Mouse (Mus musculus) lung, postnatal 14 days (tissue): Measurements from ENCODE around the gene Git1.

ENCODE experiments used
- DNase-seq: peaks from one replicate; pipeline ENCODE4 v3.0.0; 2021

The Git1 gene

DNA sequence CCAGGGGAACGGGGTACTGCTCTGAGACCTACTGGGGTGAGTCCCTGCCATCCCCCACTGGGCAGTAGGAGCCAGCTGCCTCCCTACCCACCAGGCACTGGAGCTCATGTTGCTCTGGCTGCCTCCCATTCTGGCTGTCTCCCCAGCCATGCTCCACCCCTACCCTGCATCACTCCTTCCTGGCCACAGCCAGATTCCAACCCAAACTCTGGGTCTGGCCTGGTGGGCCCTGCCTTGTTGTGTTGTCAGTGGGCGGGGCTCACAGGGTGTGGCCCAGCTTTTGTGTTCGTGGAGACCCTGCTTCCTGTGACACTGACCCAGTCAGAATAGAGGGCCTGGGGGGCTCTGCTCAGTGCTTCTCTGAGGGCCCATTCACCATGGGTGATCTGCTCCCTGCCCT is 10.1 kb downstream of the Git1 start:
- DNase-seq = peak; percentile 46

GRCm38 (mm10) chr11:77504377-77504776 is 11.0 kb downstream of the Git1 start:
- DNase-seq = no peak

GRCm38 (mm10) chr11:77505291-77505980 is 12.1 kb downstream of the Git1 start:
- DNase-seq = no peak

DNA sequence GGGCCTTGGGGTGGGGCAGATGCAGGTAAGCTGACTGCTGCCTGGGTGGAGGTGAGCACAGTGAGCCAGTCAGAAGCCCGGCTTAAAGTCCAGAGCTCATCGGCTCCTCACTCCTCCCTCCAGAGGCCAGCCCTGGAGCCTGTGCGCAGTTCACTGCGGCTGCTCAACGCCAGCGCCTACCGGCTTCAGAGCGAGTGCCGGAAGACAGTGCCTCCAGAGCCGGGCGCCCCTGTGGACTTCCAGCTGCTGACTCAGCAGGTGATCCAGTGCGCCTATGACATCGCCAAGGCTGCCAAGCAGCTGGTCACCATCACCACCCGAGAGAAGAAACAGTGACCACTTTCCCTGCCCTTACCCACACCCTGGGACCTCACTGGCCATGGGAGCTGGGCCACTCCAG is 12.9 kb downstream of the Git1 start:
- DNase-seq = no peak

GRCm38 (mm10) chr11:77506941-77507340 is 13.6 kb downstream of the Git1 start:
- no peak for DNase-seq

DNA sequence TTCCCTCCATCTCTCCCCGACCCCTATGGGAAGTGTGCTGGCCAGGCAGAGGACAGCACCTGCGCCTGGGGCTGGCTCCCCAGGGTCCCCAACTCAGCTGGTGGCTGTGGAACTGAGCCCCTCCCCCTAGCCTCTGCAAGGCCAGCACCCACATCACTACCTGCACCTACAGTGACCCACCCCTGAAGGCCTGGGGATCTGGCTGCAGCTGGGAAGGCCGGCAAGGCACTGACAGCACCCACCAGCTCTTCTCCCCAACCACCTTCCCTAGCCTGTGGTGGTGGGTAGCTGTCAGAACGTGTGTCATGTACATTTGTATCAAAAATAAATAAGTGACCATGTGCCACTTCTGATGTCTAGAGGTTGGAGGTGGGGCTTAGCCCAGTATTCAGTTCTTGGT is 14.1 kb downstream of the Git1 start:
- no peak for DNase-seq

- peak; percentile 89 for DNase-seq
Measured at GRCm38 (mm10) chr11:77508068-77509021, 15.0 kb downstream of the Git1 start.

DNA sequence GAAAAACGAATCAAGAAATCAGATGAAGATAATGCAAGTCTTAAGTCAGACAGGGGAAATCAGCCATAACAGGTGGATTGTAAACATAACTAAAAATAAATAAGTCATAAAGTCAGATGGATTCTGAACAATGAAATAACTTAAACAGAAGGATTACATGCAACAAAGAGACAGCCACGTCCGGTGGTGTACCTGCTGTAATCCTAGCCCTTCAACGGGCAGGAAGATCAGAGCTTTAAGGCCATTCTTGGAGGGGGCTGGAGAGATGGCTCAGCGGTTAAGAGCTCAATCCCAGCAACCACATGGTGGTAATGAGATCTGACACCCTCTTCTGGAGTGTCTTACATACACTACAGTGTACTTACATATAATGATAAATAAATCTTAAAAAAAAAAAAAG is 18.0 kb downstream of the Git1 start:
- no peak for DNase-seq

GRCm38 (mm10) chr11:77512891-77513810 is 19.8 kb downstream of the Git1 start:
- DNase-seq = peak; percentile 90

- DNase-seq = no peak
Measured at GRCm38 (mm10) chr11:77513811-77514170, 20.4 kb downstream of the Git1 start.

- DNase-seq = no peak
Measured at GRCm38 (mm10) chr11:77514281-77514831, 21.0 kb downstream of the Git1 start.

DNA sequence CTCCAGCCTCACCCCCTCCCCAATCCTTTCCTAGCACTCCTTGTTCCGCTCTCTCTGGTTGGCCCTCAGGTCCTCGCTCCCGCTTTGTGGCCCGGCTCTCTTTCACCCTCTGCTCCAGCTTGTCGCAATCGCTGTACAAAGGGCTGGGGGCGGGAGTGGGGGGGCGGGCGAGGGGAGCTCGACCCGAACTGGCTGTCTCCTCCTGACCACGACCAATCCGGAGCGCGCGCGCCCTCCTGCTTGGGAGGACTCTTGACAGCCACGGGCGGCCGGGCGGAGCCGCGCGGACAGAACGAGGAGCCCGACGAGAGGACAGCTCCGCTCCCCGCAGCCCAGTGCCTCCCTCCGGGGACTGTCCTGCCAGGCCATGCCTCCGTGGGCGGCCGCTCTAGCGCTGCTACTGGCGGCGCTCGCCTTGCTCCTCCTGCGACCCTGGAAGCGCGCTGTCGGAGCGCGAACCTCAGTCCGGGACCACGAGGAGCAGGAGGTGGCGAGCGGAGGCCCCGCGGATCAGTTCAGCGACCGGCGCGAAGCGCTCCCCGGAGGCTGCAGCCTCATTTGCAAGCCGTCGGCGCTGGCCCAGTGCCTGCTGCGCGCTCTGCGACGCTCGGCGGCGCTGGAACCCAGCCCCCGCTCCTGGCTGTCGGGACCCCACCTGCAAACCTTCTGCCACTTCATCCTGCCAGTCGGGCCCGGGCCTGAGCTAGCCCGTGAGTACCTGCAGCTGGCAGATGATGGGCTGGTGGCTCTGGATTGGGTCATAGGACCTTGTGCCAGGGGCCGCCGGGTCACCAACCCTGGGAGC is 21.7 kb downstream of the Git1 start, which contains the start of gene Abhd15:
TSS of gene Abhd15 (plus strand) at position 290 of the 805 bp plus-strand sequence.
- DNase-seq = peak; percentile 86

DNA sequence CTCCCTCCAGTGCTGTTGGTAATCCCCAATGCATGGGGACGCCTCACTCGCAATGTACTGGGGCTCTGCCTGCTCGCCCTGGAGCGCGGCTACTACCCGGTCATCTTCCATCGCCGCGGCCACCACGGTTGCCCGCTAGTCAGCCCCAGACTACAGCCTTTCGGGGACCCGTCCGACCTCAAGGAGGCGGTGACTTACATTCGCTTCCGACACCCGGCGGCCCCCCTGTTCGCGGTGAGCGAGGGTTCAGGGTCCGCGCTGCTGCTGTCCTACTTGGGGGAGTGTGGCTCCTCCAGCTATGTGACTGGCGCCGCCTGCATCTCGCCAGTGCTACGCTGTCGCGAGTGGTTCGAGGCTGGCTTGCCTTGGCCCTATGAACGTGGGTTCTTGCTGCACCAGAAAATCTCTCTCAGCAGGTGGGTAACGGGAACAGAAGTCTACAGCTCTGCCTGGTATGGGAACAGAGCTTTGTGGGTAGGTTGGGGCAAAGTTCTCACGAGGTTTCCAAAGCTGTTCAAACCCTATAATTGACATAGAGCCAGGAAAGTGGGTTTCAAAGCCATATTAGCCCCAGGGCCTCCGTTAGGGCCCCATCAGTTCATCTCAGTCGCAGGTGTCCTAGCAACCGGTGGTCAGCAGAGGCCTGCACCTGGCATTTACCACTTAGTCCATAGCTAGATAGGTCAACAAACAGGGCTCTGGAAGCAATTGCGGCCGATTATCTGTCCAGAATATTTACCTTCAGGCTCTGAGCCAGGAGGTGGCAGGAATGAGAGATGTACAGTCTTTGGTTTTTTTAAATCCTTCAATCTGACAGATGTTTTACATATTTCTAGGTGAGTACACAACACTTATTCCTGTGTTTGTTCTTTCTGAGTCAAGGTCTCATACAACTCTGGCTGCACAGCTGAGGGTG is 22.5 kb downstream of the Git1 start, which contains the start of gene Trp53i13:
TSS of gene Trp53i13 (minus strand) at position 344 of the 916 bp plus-strand sequence.
- DNase-seq = no peak

DNA sequence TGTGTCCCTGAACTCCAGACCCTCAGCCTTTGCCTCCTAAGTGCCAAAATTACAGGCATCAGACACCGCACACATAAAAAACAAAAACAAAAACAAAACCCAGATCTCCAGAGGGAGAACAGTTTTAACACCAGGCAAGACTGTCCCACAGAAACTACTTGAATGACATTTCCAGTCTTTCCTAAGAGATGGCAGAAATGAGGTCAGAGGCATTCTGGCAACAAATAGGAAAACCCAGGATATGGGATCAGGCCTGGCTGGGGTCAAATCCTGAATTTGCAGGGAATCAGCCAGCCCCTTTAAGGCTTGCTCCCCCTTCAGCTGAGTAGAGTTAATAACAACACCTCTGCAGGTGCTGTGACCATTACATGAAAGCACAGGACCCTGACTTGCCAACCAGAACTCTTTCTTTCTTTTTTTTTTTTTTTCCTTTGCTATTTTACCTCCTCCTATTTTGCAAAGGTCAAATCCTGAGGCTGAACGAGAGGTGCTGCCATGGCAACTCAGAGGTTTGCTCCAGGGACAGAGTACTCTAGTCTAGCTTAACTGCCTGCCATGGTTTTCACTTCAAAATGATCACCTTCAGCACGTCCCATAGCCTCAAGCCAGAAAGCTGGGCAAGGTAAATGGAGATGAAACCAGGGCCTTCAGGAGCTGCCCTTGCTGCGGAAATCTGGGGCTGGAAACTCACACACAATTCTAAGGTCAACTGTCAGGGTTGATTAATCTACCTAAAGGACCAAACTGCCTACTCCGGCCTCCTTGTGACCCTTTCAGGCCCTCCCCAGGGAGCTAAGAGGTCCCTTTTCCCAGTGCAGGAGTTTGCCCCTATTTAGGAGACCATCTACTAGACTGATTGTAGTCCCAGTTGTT is 23.4 kb downstream of the Git1 start:
- DNase-seq = no peak

- no peak for DNase-seq
Measured at GRCm38 (mm10) chr11:77518051-77518798, 24.9 kb downstream of the Git1 start.

- DNase-seq = peak; percentile 51
Measured at GRCm38 (mm10) chr11:77519043-77519442, 25.7 kb downstream of the Git1 start, which contains the start of gene Gm10392. Gm10392 (minus strand) TSS chr11:77519198.

- peak; percentile 63 for DNase-seq
Measured at GRCm38 (mm10) chr11:77520601-77521529, 27.5 kb downstream of the Git1 start.
